Mouse (Mus musculus) mouse embryonic stem cell (cell line): ENCODE results near the gene Tgif1.

Source experiments
- in situ Hi-C, 2 experiments: fragments of 300-500 bp; cut with MboI; formaldehyde crosslinking; loops; 1 replicate in 1 of 2; 3 replicates in 1 of 2; pipeline ENCODE4 v1.14.3; 2019 to 2020; ENCODE audit warnings: low sequenced_read_pairs in 2 of 2, low pct_unique_long_range_greater_than_20kb in 1 of 2, mixed read lengths in 1 of 2; ENCODE audit not compliant: unreplicated experiment in 1 of 2

Gene Tgif1

DNA sequence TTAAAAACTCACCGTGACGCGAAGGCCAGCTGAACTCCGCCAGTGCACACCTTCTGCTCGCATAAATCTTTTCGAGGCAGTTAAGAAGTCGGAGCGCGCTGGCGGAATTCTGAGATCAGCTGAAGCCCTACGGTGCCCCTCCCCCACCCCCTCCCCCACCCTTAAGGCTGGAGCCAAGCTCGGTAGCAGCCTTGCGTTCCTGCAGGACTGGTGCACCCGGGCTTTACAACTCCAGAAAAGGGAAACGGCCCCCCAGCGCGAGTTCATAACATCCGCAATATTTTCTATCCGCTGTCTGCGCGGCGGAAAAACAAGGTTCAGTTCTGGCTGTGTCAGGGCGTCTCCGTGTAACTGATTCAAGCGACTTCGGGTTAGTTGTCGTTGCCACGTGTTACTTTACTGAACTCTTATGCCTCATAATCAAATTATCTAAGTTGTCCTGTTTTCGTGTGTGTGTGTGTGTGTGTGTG, at the start of gene Tgif1:
Gene Tgif1 (minus strand): TSS at position 111 of the 470 bp plus-strand sequence.
- in situ Hi-C loops = no loop called here

- in situ Hi-C loops = no loop called here
Measured at GRCm38 (mm10) chr17:70900660-70901059, 47.3 kb upstream of the Tgif1 start.

- in situ Hi-C loops = no loop called here
Measured at GRCm38 (mm10) chr17:70899642-70900041, 46.3 kb upstream of the Tgif1 start.

- in situ Hi-C loops = no loop called here
Measured at GRCm38 (mm10) chr17:70894867-70895266, 41.5 kb upstream of the Tgif1 start.

- in situ Hi-C loops = no loop called here
Measured at GRCm38 (mm10) chr17:70893151-70893550, 39.8 kb upstream of the Tgif1 start.

DNA sequence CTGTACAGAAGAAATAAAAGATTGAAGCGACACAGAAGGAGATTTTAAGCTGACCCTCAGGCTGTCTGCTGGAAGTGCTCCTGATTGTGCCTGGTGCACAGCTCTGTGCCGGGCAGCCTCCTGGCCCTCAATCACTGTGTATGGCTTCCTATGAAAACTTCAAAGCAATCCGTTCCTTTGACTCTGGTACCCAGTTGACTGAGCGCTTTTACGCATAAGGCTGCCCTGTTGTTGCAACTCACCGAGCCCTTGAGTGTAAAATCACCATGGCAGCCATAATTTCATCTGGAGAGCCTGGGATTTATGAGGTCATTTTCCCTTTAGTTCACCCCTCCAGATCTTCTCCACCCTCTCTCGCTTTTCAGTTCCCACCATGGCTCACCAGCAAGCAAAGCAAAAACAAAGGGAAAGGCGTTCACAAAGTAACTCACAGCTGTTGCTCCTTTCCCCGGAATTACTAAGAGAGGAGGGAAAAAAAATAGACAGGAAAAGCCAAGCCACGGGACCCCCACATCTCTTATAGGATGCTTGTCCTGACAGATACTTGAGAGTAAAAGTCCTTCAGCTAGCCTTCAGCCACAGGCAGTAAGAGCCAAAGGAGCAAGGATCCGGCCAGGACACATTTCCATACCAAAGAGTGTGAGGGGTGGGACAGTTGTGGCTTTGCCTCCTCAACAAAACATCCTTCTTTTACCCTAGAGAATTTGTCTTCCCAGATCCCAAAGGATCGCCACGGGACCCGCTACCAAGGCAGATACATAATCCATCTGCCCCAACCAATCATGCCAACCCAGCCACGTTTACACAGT, 39.1 kb upstream of the Tgif1 start:
- in situ Hi-C loops = no loop called here

GRCm38 (mm10) chr17:70890571-70890970, 37.2 kb upstream of the Tgif1 start:
- in situ Hi-C loops = no loop called here

DNA sequence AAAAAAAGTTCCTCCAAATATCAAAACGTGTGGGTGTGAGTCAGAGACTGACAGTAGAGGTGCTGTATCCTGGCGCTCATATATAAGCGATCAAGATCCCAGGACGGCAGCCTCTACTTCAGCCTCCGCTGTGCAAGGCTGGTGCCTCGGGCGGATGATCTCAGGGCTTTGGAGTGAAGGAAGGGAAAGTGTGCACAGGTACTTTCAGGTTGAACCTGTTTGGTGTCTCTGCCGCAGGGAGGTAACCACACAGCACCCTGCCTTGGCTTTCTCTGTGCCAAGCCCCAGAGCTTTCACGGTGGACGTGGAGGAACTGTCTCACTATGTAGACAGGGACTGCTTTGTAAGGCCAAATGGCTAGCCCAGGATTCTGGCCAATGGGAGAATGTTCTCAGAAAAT, 35.3 kb upstream of the Tgif1 start:
- in situ Hi-C loops = no loop called here

- in situ Hi-C loops = no loop called here
Measured at GRCm38 (mm10) chr17:70887848-70888247, 34.5 kb upstream of the Tgif1 start.

DNA sequence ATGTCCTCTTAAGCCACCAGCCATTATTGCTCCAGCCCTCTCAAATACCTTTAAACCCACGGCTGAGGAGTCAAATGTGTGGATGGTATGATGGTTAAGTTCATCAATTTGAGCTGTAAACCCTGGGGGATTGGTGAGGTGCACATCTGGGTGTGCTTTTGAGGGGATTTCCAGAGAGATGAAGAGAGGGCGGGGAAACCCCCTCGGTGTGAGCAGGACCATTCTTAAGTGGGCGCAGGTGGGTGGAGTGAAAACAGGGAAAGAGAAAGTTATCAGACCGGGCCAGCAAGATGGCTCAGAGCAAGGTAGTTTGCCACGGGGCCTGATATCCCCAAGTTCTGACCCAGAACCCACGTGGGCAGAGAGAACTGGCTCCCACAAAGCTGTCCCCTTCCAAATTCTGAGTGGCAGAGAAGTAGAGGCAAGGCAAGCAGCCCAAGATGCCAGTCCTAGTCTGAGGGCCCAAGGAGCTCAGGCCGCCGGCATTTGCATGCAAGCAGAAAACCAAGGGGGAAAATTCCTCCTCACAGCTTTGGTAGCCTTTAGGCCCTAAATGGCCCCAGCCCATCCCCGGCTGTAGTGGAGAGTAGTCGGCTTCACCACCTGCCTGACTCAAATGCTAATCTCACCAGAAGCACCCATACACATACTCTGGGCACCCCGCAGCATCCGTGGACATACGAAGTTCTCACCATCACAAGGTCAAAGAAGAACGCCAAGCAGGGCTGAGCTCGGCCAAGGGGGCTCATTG, 33.5 kb upstream of the Tgif1 start:
- in situ Hi-C loops = no loop called here

GRCm38 (mm10) chr17:70885868-70886267, 32.5 kb upstream of the Tgif1 start:
- in situ Hi-C loops = no loop called here

GRCm38 (mm10) chr17:70881934-70882333, 28.6 kb upstream of the Tgif1 start:
- in situ Hi-C loops = no loop called here

GRCm38 (mm10) chr17:70881194-70881593, 27.8 kb upstream of the Tgif1 start:
- in situ Hi-C loops = no loop called here

DNA sequence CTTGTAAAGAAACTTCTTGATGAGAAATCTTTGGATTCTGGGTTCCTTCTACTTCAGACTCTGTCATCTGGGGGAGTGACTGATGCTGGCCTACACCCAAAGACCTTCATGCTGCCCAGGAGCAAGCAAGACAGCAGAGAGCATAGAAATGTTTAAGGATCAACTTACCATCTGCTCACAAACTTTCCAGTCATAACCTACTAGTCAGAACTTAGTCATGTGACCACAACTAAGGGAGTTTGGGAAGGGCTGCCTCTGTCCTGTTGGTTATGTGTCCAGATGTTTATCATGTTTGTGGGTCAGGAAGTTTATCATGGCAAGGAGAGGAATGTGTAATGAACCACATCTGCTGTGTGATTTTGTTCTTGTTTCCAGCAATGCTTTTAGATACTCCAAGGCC, 24.9 kb upstream of the Tgif1 start:
- in situ Hi-C loops = no loop called here

- in situ Hi-C loops = no loop called here
Measured at GRCm38 (mm10) chr17:70873778-70874124, 20.4 kb upstream of the Tgif1 start.

DNA sequence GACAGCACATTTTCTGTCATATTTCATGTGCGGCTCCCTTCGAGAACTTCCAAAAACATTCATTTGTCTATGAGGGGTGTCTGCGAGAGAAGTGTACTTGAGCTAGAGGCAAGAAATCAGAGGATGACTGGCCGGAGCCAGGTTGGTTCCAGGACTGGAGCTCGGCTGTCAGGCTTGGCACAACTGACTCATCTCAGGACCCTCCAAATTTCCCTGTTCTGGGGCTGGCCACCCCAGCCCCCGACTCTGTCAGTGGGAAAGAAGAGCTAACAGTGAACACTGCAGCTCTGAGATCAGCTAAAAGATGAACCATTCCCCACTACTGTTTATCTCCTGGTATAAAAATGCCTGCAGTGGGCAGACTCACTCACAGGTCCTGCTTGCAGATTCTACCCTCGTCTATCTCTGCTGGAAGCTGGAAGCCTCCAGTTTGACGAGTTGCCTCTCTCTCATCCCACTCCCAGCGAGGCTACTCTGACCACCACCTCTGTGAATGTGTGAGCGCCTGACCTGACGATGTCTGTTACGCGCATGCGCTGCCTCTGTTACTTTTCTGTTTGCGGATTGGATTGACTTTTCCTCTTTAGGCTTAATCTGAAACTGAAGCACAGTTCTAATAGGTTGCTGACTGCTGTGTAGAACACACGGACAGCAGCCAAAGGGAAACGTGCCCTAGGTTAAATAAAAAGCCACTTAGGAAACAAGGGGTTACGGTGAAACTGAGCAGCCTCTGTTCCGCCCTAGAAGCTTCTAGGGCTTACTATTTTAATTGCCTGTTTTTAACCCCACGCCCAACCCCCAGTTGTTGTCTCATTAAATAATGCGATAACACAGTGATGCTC, 19.8 kb upstream of the Tgif1 start:
- in situ Hi-C loops = no loop called here

- in situ Hi-C loops = no loop called here
Measured at GRCm38 (mm10) chr17:70872094-70872929, 19.0 kb upstream of the Tgif1 start.

- in situ Hi-C loops = no loop called here
Measured at GRCm38 (mm10) chr17:70871676-70872075, 18.3 kb upstream of the Tgif1 start.
